Mouse (Mus musculus) G1E (cell line): ENCODE measurements at regions not wholly inside any gene's neighbourhood (a gene's known extent, or its start where the extent isn't known, plus 50 kb on each side); places are given as distances from the start of the nearest gene placed in this dataset.
A peak's percentile ranks its signal among the peaks of the same experiment; 100 is the strongest.

Experiments used
- ATAC-seq: 2 replicates; pipeline ENCODE4 v1.8.0; 2016; ENCODE audit warnings: mild to moderate bottlenecking; ENCODE audit not compliant: insufficient number of reproducible peaks, poor library complexity, low FRiP score, severe bottlenecking; ENCODE audit errors: extremely low read depth
- DNase-seq: peaks from one replicate; pipeline ENCODE4 v3.0.0; 2012; ENCODE audit warnings: low spot score
- H3K27me3 ChIP-seq: 2 replicates; pipeline ENCODE4 v1.6.1; 2012; ENCODE audit warnings: mild to moderate bottlenecking, low read length, inconsistent platforms; ENCODE audit not compliant: insufficient read depth
- H3K36me3 ChIP-seq: replicated peaks from 2 replicates; pipeline ENCODE3; 2012; ENCODE audit warnings: mild to moderate bottlenecking, inconsistent platforms
- H3K4me1 ChIP-seq: 2 replicates; pipeline ENCODE4 v1.6.1; 2012; ENCODE audit warnings: low read depth, low read length, inconsistent platforms, mixed read lengths; ENCODE audit not compliant: insufficient read depth
- H3K4me3 ChIP-seq: 2 replicates; pipeline ENCODE4 v1.5.1; 2012; ENCODE audit warnings: low read depth, mild to moderate bottlenecking, inconsistent platforms, low read length, moderate library complexity, mixed read lengths
- H3K9me3 ChIP-seq: replicated peaks from 2 replicates; pipeline ENCODE4 v1.6.1; 2012; ENCODE audit warnings: inconsistent platforms
- CTCF ChIP-seq: IDR thresholded peaks from 2 replicates; pipeline ENCODE4 v1.5.1; 2012; ENCODE audit warnings: low read depth, low read length, inconsistent platforms, mixed read lengths
- GATA1 ChIP-seq: IDR thresholded peaks from 2 replicates; pipeline ENCODE4 v1.6.1; 2012; ENCODE audit warnings: borderline replicate concordance, low read length, inconsistent platforms, mixed read lengths
- GATA2 ChIP-seq: IDR thresholded peaks from 2 replicates; pipeline ENCODE4 v1.6.1; 2012; ENCODE audit warnings: low read depth, low read length, inconsistent platforms, borderline replicate concordance
- POLR2AphosphoS5 ChIP-seq: IDR thresholded peaks from 2 replicates; pipeline ENCODE4 v1.6.1; 2012; ENCODE audit warnings: low read depth, low read length, inconsistent platforms; ENCODE audit not compliant: insufficient replicate concordance
- TAL1 ChIP-seq: conservative IDR thresholded peaks from 2 replicates; pipeline ENCODE4 v1.6.1; 2012; ENCODE audit warnings: low read depth, low read length, inconsistent platforms, mixed read lengths

- no peak for TF ChIP-seq GATA2
- no peak for TF ChIP-seq TAL1
- TF ChIP-seq CTCF: no peak
- no peak for TF ChIP-seq POLR2AphosphoS5
- no peak for TF ChIP-seq GATA1
- no peaks in the 10 kb centered on the region for H3K36me3 ChIP-seq
- H3K27me3 ChIP-seq: peaks cover 4% of the 10 kb centered on the region; the same call in 1 of the 2 replicates
- no peaks in the 10 kb centered on the region for H3K9me3 ChIP-seq
- DNase-seq (no peak), ATAC-seq (no peak)
- no peak overlapping the region for H3K4me3 ChIP-seq
- H3K4me1 ChIP-seq: peaks cover 32% of the 10 kb centered on the region
Measured at GRCm38 (mm10) chr5:75266111-75266676, 114.1 kb downstream of the Pdgfra start.

- no peak for DNase-seq
- TF ChIP-seq GATA1: no peak
- no peak for TF ChIP-seq TAL1
- no peak for TF ChIP-seq CTCF
- TF ChIP-seq GATA2: no peak
- no peak for TF ChIP-seq POLR2AphosphoS5
- no peaks in the 10 kb centered on the region for H3K9me3 ChIP-seq
- no peak overlapping the region for H3K4me3 ChIP-seq
- no peak for ATAC-seq
- H3K27me3 ChIP-seq: peaks cover 4% of the 10 kb centered on the region; the same call in 1 of the 2 replicates
- H3K4me1 ChIP-seq: peaks cover 32% of the 10 kb centered on the region
- no peaks in the 10 kb centered on the region for H3K36me3 ChIP-seq
Measured at GRCm38 (mm10) chr5:75266871-75267270, 114.8 kb downstream of the Pdgfra start.

- ATAC-seq: peak; percentile 40
- TF ChIP-seq POLR2AphosphoS5 (no peak), TAL1 (no peak), GATA2 (no peak), CTCF (no peak), GATA1 (no peak)
- DNase-seq: peak; percentile 26
- Histone ChIP-seq H3K9me3 (no peaks in the 10 kb centered on the region), H3K4me1 (peaks cover 32% of the 10 kb centered on the region), H3K27me3 (peaks cover 4% of the 10 kb centered on the region; the same call in 1 of the 2 replicates), H3K36me3 (no peaks in the 10 kb centered on the region), H3K4me3 (no peak overlapping the region)
Measured at GRCm38 (mm10) chr5:75267766-75268165, 115.7 kb downstream of the Pdgfra start.

- no peak for DNase-seq
- no peaks in the 10 kb centered on the region for H3K36me3 ChIP-seq
- H3K4me3 ChIP-seq: no peak overlapping the region
- ATAC-seq: no peak
- H3K4me1 ChIP-seq: peaks cover 58% of the 10 kb centered on the region
- TF ChIP-seq CTCF (no peak), TAL1 (no peak), GATA2 (no peak)
- no peaks in the 10 kb centered on the region for H3K27me3 ChIP-seq
- no peaks in the 10 kb centered on the region for H3K9me3 ChIP-seq
Measured at GRCm38 (mm10) chr5:75278041-75278440, 125.9 kb downstream of the Pdgfra start.

- Histone ChIP-seq H3K4me1 (peaks cover 72% of the 10 kb centered on the region), H3K27me3 (no peaks in the 10 kb centered on the region), H3K9me3 (no peaks in the 10 kb centered on the region), H3K4me3 (no peak overlapping the region), H3K36me3 (no peaks in the 10 kb centered on the region)
- ATAC-seq (no peak), DNase-seq (peak; percentile 52)
- TF ChIP-seq POLR2AphosphoS5: no peak
- no peak for TF ChIP-seq GATA2
- no peak for TF ChIP-seq CTCF
- TF ChIP-seq GATA1: no peak
- TF ChIP-seq TAL1: no peak
Measured at GRCm38 (mm10) chr5:75279561-75280171, 127.6 kb downstream of the Pdgfra start.

- no peak overlapping the region for H3K4me3 ChIP-seq
- DNase-seq: peak; percentile 33
Measured at GRCm38 (mm10) chr5:75280698-75281097, 128.6 kb downstream of the Pdgfra start.

More at GRCm38 (mm10) chr5:75280698-75281097, 128.6 kb downstream of the Pdgfra start:
- Histone ChIP-seq H3K9me3 (no peaks in the 10 kb centered on the region), H3K36me3 (no peaks in the 10 kb centered on the region), H3K27me3 (no peaks in the 10 kb centered on the region), H3K4me1 (peaks cover 82% of the 10 kb centered on the region)
- peak; percentile 78 for ATAC-seq
- TF ChIP-seq TAL1 (peak; percentile 80), GATA1 (no peak)
